Mouse (Mus musculus) urinary bladder, postnatal 36 days (tissue): Measurements from ENCODE around the gene Immp2l.
A peak's percentile ranks its signal among the peaks of the same experiment; 100 is the strongest.
"Not testable (repeated sequence)": the region's sequence is repeated elsewhere in the genome, so short reads cannot be mapped to it uniquely, and the experiment has no call there.

Experiments
- DNase-seq, 2 experiments: peaks; one replicate each; pipeline ENCODE4 v3.0.0; 2022; ENCODE audit warnings: low spot score in 2 of 2, mixed read lengths in 1 of 2

Immp2l gene

DNA sequence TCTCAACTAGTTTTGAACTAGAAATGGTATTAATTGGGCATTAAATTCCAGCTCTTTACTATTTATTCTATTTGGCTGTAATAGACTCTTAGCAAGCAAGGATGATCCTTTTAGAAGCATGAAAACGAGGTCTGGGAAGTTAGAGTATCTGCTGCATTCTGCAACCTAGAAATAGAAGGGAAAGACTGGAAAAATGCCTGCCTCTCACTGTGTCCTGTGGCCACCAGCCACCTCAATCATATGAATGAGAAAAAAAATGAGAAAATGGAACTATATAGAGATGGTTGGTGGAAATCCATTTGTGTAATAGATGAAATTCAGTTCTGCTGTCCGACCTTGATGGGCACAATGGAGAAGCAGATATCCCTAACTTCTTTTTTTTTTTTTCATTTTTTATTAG is 810.8 kb downstream of the Immp2l start:
- DNase-seq: no peak

DNA sequence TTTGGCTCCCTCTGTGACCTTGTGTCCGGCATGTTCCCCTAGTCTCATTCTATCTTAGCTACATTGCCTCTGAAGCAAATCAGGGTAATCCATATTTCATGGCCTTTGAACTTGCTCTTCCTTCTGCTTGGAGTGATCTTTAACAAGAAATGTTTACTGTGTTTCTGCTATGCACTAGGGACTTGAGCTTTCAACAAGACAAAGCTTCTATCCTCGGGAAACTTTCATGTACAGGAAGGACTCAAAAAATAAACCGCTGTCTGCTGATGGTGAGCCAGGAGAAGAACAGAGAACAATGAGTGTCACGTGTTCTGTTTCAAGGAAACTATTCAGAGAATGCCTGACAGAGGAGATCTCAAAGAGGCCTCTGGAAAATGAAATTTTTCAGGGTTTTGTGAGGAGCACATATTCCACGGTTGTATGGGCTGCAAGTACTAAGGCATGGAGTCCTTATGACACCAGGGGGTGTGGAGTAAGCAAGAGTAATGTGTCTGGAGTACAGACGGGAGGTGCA is 814.5 kb downstream of the Immp2l start:
- no peak for DNase-seq

DNA sequence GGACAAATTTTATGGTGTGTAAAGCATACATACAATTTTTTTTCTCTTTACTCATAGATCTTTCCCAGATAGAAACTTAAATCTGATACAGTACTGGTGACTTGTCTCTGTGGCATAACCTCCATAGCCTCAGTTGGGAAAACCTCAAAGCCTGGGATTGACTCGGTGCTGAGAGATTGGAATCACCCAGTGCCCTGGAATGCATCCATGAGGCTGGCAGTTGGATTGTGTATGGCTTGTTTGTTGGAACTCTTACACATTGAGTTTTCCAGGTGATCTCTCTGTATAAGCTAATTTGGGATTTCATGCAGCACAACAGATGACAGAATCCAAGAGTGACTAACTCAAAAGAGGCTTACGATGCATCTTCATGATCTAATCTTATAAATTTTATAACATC is 815.4 kb downstream of the Immp2l start:
- DNase-seq: no peak

DNA sequence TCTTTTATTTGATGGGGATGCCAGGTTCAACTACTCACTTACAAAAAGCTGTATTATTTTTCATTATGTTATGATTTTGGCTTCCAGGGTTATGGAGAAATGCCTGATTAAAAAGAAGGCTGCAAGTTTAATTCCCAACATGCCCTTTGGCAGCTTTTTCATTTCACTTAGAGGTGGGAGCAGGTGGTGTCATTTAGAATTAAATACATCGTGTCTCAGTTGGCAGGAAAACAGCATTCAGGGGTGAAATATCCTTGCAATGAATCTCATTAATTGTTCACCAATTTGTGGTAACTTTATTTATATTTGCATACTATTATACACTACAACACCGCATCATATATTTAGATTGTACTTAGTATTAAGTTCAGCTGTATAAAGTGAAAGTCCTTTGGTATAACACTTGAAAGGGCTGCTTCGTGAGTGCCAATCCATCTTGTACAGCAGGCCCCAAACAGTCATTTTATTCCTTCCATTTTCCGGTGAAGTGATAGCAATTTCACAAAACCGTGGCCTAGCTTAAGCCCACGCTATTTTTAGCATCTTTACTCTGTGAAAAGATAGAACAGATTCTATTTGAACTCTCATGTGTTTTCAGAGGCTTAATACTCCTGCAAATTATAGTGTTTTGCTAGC is 818.9 kb downstream of the Immp2l start:
- DNase-seq: no peak

DNA sequence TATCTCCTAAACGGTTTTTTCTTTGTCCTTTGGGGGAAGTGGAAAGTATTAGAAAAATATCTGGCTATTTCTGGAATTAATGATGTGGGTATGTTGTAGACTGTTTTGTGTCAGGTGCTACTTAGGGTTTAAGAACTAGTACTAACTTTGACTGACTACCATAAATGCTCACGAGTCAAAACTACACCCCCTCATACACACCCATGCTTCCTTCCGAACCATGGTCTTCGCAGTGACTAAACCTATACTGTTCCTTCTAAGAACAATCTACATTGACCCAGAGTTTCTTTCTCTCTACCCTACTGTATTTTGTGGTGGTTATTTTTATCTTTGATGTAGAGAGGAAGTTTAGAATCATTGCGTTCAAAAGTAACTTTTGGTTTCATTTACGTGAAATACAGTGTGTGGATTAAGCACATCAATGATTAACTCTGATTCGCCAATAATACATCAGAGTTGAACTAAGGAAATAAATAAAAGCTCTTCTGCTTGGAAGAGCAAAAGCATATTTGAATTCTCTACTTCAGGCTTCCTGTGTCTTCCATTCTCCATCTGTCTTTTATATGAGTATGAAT is 828.1 kb downstream of the Immp2l start:
- no peak for DNase-seq

DNA sequence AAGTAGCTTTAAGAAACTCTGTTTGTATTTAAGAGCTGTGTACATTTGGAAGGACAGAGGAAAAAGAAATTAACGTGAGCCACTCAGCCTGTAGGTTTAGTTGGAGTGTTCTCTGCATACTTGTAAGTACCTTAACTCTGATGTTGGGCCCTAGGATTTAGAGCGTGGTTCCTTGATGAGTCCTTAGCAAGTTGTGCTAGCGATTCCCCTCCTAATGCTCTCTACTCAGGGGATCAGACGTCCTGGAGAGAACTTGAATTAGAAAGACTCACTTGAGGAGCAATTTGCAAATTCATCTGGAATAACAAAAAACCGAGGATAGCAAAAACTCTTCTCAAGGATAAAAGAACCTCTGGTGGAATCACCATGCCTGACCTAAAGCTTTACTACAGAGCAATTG is 835.8 kb downstream of the Immp2l start:
- DNase-seq: not testable (repeated sequence)

DNA sequence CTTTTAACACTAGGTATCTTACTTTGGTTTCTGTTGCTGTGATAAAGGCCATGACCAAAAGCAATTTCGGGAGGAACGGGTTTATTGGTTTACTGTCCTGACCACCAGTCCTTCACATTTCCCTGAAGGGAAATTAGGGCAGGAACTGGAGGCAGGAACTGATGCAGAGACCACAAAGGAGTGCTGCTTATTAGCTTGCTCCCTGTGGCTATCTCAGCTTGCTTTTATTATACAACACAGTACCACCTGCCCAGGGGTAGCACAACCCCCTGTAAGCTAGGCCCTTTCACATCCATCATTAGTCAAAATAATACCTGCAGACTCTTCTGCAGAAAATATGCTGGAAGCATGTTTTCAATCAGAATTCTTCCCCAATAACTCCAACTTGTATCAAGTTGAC is 844.4 kb downstream of the Immp2l start:
- no peak for DNase-seq

DNA sequence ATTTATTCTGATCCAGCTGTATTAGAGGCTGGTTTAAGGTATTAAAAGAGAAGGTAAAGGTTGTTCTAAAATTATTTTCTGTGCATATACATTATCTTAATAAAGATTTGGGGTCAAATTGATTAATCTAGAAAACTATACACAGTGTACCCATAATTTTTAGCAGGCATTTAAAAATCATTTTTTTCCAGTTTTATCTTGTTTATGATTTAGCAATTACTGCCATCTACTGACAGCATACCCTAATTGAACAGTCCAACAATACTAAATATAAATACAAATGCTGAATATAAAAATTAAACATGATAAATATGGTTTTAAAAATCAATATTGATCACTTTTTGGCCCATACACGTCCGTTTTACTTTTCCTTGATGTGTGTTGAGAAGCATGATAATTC is 850.1 kb downstream of the Immp2l start:
- no peak for DNase-seq

DNA sequence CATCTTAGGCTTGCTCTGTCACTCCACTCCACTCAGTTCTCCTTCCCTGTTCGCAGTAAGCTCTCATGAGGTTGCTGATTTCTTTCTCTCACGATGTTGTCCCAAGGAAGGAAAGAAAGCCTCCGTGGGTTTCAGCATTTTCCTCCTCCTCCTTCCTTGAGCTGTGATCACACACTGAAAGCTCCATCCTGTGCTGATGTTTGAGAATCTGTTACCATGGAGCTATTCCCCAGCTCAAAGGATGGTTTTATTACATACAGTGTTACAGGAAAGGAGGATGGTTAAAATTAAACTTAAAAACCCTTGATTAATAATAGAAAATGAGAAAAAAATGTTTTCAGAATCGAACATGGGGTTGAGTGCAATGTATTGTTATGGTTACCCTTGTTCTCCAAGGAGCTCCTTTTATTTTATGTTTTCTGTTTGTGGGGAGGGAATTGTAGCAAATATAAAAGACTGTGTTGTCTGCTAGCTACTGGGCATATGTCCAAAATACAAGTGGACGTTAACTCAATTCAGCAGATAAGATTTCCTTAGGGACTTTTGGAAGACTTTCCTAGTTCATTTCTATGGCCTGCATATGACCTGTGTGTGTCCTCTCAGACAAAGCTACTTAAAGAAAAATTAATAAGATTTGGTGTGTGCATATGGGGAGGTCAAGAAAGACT is 853.5 kb downstream of the Immp2l start:
- no peak for DNase-seq

DNA sequence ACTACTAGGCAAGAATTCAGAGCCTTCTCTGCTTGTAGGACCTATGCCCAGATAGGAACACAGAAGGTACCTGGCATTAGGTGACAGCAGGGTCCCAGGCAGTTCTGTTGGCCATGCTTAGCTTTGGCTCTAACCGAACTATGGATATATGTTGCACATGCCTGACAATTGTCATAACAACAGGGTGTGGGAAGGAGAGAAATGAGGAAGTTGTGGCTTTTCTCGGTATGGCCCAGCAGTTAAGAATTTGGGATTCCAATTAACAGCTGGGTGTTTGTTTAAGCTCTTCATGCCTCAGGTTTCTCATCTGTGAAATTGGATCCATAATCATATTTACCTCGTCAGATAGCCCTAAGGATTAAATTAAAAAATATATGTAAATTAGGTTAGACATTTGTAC is 854.6 kb downstream of the Immp2l start:
- no peak for DNase-seq

DNA sequence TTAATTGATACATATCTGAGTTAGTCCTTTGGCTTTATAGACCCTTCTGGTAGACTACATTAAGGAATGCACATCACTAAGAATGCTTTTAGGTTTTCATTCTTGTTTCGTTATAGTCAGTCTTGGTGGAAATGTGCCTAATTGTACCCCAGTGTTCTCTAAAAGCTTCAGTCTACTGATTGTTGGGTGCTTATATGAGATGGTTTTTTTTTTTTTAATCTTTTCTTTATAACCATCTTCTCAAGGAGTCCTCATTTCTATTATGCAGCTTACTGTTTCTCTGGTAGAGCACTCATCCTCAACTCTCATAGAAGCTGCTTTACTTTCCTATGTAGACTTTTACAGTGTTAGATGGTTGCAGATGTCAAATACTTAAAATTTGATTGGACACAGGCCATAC is 855.1 kb downstream of the Immp2l start:
- no peak for DNase-seq

DNA sequence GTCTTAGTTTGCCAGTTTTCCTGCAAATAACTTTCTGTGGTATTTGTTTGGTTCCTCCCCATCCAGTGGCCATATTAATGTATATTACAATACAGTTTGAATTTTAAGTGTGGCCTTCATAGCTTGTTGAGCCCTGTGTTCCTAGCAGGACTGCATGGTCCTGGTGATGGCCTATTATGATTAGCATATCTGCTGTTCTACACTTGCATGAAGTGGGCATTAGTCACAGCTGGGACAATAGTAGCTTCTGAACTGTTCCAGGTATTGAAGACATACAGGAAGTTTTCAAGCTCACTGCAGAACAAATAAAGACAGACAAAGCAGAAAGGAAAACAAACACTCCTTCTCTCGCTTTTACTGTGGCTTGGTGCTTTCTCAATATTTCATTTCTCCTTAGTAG is 855.5 kb downstream of the Immp2l start:
- DNase-seq: no peak

DNA sequence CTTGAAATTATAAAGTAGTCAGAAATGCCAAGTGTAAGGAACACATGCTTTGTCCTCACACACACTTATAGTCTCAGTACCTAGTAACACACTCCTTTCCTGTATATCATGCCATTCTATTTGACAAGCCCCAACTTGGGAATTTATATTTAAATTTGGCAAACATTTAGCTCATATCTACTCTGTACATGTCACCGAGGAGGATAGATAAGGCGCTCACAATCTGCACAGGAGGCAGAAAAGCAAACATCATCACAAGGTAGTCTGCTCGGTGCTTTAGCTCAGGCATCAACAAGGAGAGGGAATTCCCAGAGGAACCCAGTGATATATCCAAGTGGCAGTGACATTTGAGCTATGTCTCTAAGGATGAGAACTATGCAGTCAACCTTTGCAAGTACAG is 856.9 kb downstream of the Immp2l start:
- DNase-seq: no peak

DNA sequence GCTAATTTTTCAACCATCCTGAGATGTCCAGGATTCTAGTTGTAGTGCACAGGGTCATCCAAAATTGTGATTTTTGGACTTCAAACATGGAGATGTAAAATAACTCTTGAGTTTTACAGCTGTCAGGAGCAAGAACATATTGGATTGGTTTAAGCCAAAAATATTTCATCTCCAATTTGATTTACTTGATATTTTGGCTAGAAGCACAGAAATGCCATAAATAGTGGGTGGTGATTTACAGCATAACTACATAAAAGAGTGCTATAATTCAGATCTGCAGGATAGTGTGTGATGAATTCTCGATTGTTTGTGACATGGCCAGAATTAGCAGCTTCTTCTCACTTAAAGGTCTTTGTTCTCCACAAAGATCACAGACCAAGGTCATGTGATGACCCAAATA is 884.1 kb downstream of the Immp2l start:
- DNase-seq: no peak

DNA sequence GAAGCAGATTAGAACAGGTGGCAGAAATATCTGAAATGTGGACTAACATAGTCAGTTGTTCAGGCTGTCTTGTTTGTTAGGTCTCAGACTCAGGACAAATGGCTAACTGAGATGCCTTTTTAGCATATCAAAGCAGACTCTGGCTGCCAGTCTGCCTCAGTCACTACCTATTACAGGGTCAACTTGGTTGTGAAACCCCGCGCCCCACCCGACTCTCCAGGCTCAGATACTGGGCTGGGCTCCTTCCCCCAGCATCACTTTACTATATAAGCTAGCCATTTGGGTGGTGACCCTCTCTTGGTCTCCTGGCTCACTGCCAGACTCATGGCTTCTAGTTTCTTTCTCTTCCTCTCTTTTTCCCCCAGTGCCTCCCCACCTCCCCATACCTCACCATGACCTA is 887.7 kb downstream of the Immp2l start:
- no peak for DNase-seq

DNA sequence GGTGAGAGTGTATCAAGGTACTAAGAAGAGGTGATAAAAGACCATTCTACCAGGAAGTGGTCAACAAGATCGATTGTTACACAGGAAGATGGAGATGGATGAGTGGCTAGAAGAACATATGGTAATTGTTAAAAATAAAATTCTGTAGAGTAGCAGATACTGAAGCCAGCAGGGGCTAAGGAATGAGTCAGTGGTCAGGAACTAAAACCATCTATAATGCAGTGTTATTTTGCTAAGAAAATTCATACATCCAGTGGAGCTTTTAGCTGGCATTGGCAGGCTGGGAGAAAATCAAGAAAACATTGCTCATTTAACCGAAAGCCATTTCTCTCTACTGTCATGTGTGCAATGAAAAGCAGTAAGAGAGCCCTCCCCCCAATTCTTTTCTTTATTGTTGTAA is 913.9 kb downstream of the Immp2l start:
- no peak for DNase-seq

DNA sequence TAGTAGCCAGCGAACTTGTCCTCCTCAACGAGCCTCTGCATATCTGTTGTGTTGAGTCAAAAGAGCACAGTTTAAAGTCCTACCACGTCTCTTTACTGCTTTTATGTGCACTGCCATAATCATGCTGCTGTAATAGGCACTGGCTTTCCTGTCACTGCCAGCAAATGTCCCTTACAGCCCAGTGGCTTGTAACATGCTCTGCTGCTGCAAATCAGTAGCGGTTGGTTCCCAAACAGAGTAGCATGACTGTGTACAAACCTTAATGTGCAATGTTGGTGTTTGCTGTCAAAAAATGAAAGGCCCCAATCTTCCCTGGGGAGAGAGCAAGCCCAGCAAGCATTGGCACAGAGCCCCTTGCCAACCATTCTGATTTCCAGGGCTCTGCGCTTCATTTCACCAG is 918.0 kb downstream of the Immp2l start:
- no peak for DNase-seq

DNA sequence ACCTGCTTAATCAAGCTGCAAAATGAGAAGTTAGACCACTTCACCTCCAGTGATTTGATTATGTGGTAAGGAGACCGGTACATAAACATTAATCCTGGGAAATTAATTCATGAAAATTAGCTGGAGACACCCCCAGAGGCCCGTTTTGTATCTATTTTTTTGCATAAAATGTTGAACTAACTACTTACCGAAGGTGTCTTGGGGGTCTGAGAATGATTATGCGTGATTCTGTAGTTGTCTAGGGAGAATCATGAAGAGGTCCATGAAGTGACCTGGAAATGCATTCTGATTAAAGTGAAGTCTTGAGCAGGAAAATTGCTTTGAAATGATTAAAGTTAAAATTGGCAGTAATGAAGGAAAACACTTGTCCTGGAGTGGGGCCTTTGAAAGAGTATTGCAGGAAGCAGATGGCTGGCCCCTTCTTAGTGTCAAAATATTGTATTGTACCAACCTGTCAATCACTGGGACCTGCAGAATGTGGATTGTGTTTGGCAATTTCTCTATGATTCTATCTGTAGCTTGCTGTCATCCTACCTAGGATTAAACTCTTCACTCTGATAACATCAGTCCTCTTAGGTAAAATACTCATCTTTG is 920.3 kb downstream of the Immp2l start:
- no peak for DNase-seq

DNA sequence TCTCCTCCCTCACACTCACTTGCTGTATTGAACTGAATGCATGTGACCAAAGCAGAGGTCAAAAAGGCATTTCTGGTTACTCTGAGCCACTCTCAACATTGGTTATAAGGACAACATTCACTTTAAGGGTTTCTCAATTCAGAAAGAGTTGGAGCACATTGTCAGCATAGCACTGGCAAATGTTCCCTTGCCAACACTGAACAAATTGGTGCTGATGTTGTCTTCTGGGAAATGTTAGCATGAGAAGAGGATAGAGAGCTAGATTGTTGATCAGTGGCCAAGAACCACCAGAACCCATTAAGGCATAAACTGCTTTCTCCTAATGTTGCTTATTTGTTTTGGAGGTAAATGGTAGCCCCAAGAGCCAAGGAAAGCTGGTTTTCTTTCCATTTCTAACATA is 922.6 kb downstream of the Immp2l start:
- no peak for DNase-seq

DNA sequence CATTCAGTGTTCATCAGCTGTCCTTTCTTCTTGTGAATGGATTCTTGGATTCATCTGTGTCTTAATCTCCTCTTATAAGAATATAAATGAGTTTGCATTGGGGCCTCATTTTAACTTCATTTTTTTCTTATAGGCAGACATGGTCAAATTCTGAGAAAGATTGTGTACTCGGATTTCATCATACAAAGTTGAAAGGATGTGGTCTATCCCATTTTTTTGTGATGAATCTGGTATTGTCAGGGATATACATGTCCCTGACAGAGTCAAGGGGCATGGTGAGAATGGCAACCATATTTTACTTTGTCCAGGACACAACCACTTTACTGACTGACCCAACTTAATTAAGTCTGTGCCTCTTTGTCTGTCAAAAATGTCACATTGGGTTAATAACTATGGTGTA is 925.5 kb downstream of the Immp2l start:
- no peak for DNase-seq

DNA sequence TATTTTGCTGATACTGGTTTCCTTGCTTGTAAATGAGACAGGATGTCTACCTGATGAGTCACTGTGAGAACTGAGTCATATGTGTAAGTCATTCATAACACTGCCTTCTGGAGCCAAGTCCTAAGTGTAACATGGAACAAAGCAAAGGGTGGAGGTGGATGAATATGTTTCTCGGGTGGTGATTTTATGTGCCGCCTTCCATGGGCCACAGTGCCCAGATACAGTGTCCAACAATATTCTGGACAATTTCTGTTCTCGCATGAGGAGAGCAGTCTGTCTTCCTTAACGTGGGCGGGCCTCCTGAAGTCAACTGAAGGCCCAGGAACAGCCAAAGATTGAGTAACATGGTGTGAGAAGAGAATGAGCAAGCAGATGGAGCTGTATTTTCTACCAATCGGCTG is 926.0 kb downstream of the Immp2l start:
- DNase-seq: peak; percentile 1 to 10

DNA sequence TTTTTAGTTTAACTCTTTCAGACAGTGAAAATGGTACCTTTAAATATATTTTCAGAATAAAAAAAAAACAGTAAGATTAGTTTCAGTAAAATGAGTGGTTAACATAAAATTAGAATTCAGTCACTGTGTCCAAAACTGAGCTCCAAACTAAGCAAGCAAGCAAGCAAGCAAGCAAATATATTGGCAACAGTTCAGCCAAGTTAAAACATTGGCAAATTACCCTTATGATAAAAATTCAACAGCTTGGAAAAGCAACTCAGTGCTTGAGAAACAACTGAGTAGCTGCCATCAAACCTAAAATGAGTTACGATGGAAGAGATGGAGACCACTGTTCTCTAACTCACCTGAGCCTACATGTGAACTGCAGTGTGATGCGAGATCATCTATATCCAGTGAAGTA is 926.8 kb downstream of the Immp2l start:
- DNase-seq: no peak

DNA sequence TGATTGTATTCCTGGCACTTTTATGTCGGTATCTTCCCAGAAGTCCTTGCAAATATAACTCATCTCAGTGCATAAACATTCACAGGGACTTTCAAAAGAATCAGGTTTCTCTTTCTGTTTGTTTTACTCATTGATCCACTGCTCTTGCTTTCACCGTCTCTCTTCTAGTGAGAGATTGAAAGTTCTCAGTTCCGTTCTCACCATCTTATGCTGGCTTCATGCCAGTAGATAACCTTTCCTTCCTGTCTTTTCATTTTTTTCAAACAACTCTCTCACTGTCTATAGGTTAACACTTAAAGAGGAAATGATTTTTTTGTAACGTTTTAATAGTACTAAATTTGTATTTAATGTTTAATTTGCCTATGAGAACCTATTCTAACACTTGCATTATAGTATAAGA is 937.1 kb downstream of the Immp2l start:
- no peak for DNase-seq
